Mouse (Mus musculus) urinary bladder, adult 18-20 months (tissue): Measurements from ENCODE around the gene Olfr960.

ENCODE experiments used
- DNase-seq, 2 experiments: peaks; one replicate each; pipeline ENCODE4 v3.0.0; 2022; ENCODE audit warnings: low spot score in 2 of 2, mixed read lengths in 2 of 2

Olfr960 gene

DNA sequence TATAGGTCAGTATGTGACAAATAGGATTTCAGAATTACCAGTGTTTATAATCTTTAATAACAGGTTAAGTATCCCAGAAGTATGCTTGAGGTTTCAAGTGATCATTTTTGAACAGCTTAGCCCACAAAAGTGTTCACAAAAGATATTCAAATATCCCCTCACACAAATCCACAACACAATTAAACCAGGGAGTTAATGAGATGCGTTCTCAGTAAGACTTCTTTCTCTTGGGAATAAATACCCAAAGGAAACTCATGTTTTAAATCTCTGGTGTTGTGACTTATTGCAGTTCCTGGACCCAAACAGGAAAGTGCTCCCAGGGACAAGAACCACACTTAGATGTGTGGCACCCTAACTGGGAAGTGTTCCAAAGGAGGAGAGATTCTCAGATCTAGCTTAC is at the start of gene Olfr960:
Gene Olfr960 (plus strand): TSS at position 301 of the 400 bp plus-strand sequence.
- DNase-seq, result no peak

DNA sequence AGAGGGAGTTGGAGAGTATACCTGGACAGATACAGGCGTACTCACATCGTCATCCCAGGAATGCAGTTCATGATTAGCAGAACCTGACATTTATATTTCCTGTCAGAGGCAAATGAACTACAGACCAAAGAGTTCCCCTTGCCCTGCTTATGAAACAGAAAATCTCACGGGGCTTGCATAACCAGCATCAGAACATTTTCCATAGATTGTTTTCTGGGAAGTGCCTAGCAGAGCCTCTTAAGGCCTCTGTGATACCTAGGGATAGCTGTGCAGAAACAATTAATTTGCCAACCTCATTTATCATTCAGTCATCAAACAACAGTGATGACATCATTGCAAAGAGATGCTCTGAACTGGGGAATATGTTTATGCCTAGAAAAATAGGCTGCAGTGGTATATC is 45.7 kb upstream of the Olfr960 start, which contains the start of gene Olfr959:
Gene Olfr959 (minus strand): TSS at position 101 of the 400 bp plus-strand sequence.
- DNase-seq, result no peak

DNA sequence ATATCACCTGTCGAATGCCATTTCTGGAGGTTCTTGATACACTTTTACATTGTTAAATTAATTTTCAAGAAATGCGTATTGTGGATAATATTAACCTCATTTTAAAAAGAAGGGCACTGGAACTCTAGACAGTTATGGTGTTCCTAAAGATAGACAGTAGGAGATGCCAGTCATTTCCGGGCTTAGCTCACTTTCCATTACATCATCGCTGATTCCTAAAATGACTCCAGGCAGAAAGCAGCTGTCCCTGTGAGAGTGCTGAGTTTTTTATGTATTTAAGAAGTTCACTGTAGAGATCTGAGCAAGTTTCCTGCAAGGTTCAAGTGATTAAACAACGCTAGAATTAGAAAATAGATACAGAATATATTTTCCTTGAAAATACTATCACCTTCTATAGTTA is 44.1 kb upstream of the Olfr960 start:
- no peak for DNase-seq

DNA sequence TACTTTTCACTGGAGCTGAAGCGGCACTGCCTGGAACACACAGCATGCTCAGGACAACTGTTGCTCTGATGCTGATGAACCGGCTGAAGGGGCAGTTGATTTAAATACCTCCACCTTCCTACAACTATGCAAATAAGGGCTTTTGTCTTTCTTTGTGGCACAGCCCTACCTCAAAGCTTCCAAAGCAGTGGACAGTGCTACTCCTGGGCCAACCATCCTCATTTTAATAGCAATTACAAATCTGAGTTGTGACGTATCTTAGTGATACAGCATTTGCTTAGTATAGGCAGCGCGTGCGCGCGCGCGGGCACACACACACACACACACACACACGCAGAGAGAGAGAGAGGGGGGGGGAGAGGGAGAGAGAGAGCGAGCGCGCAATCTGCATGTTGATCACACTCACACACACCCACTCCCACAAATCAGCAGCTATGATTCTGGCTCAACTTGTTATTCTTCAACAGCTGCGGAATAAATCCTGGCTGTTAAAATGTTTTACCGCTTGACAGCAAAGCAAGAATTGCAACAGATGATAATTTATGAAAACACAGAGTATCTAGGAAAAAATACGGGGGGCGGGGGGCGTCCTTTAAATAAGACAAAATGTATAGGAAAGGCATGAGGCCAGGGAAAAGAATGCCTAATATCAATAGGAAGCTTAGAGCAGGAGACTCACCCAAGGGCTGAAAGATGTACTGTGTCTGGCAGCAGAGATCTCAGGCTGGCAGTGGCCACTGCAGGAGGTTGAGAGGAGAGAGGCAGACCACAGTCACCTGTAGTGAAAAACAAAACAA is 18.4 kb upstream of the Olfr960 start:
- DNase-seq, result no peak

DNA sequence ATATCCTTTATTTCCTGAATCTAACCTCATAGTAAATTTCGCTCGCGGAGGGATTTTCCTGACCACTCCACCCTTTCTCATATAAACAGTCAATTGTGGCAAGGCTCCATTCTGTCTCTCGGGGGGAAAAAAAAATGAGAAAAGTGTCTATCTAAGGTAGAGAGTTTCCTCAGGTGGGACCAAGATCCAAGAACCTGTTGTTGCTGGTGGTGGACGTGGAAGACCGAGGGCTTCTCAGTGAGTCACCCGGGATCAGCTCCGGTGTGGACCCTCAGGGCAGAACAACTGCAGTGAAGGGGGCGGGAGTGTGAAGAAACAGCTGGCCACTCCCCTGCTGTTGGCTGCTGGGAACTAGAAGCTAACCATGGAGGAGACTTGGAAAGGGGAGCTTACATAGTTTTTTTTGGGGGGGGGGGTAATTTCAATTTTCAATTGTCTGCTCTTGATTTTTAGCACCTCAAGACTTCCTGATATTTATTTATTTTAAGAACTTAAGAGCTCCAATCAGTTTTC is 17.8 kb upstream of the Olfr960 start:
- DNase-seq, result no peak

DNA sequence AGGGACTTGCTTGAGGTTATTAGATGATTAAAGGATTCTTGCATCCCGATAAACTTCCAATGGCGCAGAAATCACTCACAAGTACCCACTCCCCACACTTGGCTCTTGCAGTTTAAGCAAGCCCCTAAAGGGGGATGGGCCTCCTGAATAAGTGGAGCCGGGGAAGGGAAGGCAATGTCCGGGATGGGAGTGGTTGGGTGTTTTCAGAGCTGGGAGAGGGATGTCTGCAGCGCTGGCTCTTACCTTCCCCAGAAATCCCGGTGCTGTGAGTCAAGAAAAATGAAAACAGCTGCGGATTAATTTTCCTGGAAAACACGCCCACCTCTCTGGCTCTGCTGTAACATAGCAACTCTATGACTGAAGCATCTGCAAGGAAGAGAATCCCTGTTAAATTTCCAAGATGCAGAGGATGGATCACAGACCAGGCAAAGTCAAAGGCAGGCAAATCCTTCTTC is 17.1 kb upstream of the Olfr960 start, which contains the start of gene AW551984:
Gene AW551984 (minus strand): TSS at position 405 of the 455 bp plus-strand sequence.
- peak in 1 of 2 experiments; percentile 1 for DNase-seq

DNA sequence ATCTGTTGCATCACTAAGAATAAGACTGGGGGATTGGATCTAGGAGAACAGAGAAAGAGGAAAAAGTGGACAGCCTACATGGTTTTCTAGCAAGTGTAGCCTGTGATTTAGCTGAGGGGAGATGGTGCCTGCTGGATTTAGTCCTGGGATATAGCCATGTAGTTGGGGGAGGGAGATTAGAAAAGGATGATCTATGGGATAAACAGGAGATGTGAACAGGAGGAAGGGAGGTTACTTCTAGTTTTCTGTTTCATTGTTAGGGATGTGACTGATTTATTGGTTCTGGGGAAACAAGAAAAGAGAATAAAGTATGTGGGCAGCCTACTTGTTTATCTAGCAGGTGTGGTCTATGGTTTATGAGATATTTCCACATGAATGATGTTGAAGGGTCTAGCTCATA is 12.7 kb upstream of the Olfr960 start:
- DNase-seq, result no peak

DNA sequence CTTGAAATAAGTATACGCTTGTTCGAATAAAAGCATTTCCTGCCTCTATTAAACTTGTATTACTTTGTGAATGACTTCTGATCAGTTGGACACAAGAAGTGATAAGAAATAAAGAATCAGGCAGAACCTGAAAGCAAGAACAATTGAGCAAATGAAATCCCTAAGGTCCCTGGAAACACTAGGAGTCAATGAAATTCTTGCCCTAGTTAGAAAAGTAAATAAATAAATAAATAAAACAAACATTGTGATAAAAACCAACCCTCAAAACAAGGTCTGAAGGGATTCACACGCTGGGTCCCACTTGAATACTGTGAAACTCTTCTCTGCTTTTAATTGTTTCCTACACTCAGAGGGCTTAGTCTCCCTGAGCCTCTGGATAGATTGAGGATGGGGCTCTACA is 10.8 kb upstream of the Olfr960 start, which contains the start of gene Olfr148:
Gene Olfr148 (plus strand): TSS at position 301 of the 400 bp plus-strand sequence.
- no peak for DNase-seq

DNA sequence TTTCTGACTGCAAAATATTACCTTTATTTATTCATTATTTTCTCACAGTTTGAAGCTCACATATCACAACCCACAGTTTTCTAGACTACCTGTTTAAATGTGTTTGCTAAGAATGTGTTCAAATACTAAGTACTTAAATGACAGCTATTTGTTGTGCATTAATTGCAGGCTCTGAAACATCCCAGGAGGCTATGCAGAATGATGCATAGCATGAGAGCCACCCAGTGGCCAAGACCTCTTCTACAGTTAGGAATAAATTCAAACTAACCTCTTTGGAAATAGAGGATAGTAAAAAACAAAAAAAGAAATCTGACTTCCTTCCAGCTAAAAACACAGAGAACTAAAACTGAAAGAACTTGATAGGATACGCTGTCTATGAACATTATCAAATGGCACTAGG is 9.2 kb upstream of the Olfr960 start:
- no peak for DNase-seq

DNA sequence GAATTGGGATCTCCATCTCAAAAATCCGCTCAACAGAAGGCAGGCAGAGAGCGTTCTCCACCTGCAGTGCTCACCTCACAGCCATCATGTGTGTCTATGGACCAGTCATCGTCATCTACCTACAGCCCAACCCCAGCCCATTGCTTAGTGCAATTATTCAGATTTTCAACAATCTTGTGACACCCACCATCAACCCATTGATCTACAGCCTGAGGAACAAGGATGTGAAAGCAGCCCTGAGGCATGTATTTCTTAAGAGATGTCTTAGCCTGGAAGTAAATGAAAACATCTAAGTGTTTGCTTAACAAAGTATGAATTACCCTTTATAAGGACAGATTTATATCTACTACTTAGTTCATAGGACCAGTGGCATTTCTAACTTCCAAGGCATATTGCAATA is 2.6 kb downstream of the Olfr960 start:
- DNase-seq, result no peak

DNA sequence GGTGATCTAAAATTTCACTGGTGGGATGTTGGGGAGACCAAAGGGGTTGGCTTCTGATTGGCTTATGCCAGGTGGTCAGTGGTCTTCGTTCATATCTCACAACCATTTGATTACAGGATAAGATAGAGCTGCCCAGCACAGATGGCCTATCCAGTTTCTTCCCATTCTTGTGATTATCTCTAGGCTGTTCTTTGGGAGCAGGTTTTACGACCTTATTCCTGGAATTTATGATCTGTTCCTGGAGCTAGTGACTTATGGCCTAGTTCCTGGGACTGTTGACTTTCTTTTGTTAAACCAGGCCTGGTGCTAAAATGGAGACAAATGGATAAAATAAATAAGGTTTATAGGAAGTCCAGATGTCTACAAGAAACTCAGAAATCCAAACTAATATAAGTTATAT is 3.5 kb downstream of the Olfr960 start:
- no peak for DNase-seq

DNA sequence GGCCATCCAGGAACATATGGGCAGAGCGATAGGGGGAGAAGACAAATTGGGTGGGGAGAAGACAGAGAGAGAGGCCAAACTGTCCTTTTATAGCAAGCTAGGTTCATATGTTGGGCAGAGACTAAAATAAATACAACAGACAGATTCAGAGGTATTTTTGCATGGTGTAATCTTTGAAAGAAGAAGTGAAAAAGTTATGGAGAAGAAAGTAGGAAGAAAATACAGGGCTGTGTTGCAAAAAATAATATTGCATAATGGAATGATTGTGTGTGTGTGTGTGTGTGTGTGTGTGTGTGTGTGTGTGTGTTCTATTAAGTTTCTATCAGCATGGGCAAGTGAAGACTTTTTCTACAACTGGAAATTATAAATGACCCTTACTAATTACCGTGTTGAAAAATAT is 7.9 kb downstream of the Olfr960 start:
- DNase-seq, result no peak

DNA sequence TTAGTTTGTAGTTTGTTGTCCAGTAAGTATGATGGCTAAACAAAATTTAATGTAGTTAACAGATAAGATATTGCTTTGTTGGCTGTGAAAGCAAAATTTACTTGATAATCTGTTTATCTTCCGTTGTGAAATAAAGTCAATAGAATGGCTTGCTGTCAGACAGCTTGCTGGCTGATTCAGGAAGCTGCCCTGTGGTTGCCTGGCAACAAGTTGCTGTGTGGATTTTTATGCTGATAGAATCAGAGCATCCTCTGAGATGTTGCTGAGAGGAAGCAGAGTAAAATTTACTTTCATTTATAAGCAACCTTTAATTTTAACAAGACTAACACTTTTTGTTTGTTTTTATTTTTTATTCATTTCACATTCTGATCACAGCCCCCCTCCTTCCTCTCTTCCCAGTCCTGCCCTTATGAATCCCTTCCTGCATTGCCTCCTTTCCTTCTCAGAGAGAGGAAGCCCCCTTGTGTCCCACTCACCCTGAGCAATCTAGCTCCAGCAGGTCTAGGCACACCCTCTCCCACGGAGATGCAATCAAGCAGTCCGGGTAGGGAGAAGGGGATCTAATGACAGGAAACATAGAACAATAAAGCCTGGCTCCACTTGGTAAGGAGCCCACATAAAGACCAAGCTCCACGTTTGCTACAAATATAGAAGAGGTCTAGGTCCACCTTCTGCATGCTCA is 12.9 kb downstream of the Olfr960 start:
- DNase-seq, result no peak

DNA sequence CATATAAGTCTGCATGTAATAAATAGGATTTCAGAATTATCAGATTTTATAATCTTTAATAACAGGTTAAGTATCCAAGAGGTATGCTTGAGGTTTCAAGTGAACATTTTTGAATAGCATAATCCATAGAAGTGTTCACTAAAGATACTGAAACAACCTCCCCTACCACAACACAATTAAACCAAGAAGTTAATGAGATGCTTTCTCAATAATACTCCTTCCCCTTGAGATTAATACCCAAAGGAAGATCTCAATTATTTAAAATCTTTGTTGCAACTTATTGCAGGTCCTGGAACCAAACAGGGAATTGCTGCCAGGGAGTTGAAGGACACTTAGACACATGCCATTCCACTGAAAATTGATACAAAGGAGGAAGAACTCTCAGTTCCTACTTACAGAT is 23.6 kb downstream of the Olfr960 start, which contains the start of gene Olfr961:
Gene Olfr961 (plus strand): TSS at position 301 of the 400 bp plus-strand sequence.
- no peak for DNase-seq

DNA sequence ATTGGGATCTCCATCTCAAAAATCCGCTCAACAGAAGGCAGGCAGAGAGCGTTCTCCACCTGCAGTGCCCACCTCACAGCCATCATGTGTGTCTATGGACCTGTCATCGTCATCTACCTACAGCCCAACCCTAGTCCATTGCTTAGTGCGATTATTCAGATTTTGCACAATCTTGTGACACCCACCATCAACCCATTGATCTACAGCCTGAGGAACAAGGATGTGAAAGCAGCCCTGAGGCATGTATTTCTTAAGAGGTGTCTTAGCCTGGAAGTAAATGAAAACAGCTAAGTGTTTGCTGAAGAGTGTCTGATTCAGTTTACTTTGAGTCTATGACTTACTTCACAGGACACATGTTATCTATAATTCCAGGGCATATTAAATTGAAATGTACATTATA is 26.2 kb downstream of the Olfr960 start:
- DNase-seq, result no peak

DNA sequence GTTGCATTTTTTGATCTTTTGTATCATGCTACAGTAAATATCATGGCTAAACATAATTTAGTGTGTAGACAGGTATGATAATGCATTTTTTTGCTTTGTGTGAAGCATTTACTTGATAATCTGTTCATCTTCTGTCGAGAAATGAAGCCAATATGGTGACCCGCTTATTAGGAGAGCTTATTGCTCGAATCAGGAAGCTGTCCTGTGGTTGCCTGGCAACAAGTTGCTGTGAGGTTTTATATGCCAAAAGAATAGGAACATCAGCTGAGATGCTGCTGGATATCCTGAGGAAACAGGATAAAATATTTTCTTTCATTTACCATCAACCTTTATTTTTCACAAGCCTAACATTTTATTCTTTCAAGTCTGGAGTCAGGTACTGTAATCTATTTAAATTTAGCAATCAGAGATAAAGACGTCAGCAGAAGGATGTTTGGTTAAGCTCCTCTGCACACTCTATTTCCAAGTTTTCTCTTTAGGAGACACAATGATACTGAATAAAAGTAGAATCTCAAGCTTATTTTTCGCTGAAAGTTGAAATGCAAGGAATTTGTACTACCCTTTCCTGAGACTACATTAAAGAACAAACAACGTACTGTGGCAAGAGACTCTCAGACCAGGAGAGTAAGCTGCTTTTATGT is 33.7 kb downstream of the Olfr960 start:
- DNase-seq, result no peak

DNA sequence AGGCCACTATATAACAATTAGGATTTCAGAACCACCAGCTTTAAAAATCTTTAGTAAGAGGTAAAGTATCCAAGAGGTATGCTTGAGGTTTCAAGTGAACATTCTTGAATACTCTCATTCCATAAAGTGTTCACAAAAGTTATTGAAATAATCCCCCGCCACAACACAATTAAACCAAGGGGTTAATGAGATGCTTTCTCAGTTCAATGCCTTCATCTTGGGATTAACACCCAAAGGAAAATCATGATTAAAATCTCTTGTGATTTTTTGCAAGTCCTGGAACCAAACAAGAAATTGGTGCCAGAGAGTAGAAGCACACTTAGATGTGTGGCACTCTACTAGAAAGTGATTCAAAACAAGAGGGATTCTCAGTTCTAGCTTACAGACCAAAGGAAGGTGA is 45.7 kb downstream of the Olfr960 start, which contains the start of gene Olfr963:
Gene Olfr963 (plus strand): TSS at position 301 of the 400 bp plus-strand sequence.
- no peak for DNase-seq

DNA sequence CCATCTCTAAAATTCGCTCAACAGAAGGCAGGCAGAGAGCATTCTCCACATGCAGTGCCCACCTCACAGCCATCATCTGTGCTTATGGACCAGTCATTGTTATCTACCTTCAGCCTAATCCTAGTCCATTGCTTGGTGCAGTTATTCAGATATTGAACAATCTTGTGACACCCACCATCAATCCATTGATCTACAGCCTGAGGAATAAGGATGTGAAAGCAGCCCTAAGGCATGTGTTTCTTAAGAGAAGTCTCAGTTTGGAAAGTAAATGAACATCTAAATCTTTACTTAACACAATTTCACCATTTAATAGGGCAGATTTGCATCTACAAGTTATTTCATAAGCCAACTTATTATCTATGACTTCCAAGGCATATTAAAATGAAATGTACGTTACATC is 48.5 kb downstream of the Olfr960 start:
- DNase-seq, result no peak
